Mouse (Mus musculus) kidney, adult 2 months (tissue): ENCODE measurements at regions not wholly inside any gene's neighbourhood (a gene's known extent, or its start where the extent isn't known, plus 50 kb on each side); places are given as distances from the start of the nearest gene placed in this dataset.

Experiments used
- DNase-seq: peaks from one replicate; pipeline ENCODE4 v3.0.0; 2021
- H3K27ac ChIP-seq: fragments of 200-500 bp; 2 replicates; pipeline ENCODE4 v1.5.1; 2012; ENCODE audit warnings: low read depth, low read length, control low read depth, inconsistent platforms; ENCODE audit not compliant: insufficient read depth
- H3K27me3 ChIP-seq: fragments of 200-500 bp; replicated peaks from 2 replicates; pipeline ENCODE4 v1.6.1; 2012; ENCODE audit warnings: mild to moderate bottlenecking, moderate library complexity, low read length, inconsistent platforms; ENCODE audit not compliant: control insufficient read depth, insufficient read depth
- H3K36me3 ChIP-seq: fragments of 200-500 bp; 2 replicates; pipeline ENCODE4 v1.6.1; 2012; ENCODE audit warnings: mild to moderate bottlenecking, moderate library complexity, low read length, inconsistent platforms; ENCODE audit not compliant: control insufficient read depth, insufficient read depth
- H3K4me1 ChIP-seq: fragments of 200-500 bp; 2 replicates; pipeline ENCODE4 v1.6.1; 2011; ENCODE audit warnings: low read length; ENCODE audit not compliant: control insufficient read depth, insufficient read depth
- H3K4me3 ChIP-seq: fragments of 200-500 bp; 2 replicates; pipeline ENCODE4 v1.5.1; 2011; ENCODE audit warnings: mild to moderate bottlenecking, low read depth, low read length, control low read depth; ENCODE audit not compliant: insufficient read depth
- CTCF ChIP-seq: fragments of 200-500 bp; conservative IDR thresholded peaks from 2 replicates; pipeline ENCODE4 v1.5.1; 2011; ENCODE audit warnings: low read depth, mild to moderate bottlenecking, control low read depth, low read length, moderate library complexity, mixed read lengths; ENCODE audit not compliant: insufficient read depth, insufficient read length
- POLR2A ChIP-seq: fragments of 200-500 bp; IDR thresholded peaks from one replicate; pipeline ENCODE4 v1.6.1; 2011; ENCODE audit warnings: low read depth, low read length, control low read depth
- WGBS: fragments of 180-500 bp; shearing (Covaris S2); methylation state at CpG from one replicate; pipeline ENCODE4 v1.1.7; 2018; 5-methylcytosine and 5-hydroxymethylcytosine counted together

GRCm38 (mm10) chr8:46936039-46936438 is 50.6 kb upstream of the Enpp6 start:
- TF ChIP-seq CTCF, result 0 out of 2 replicates have a peak, but pooled peaks have one; percentile 26
- TF ChIP-seq POLR2A, result no peak
- WGBS, result 50% methylated on average over 8 of the region's 8 CpGs
- no peaks in the 10 kb centered on the region for H3K27me3 ChIP-seq
- H3K4me3 ChIP-seq, result no peak overlapping the region
- peaks cover 3% of the 10 kb centered on the region; the same call in 1 of the 2 replicates for H3K4me1 ChIP-seq
- H3K27ac ChIP-seq, result no peak overlapping the region
- peak; percentile 15 for DNase-seq
- H3K36me3 ChIP-seq, result no peaks in the 10 kb centered on the region
